In the genomic region with DNA sequence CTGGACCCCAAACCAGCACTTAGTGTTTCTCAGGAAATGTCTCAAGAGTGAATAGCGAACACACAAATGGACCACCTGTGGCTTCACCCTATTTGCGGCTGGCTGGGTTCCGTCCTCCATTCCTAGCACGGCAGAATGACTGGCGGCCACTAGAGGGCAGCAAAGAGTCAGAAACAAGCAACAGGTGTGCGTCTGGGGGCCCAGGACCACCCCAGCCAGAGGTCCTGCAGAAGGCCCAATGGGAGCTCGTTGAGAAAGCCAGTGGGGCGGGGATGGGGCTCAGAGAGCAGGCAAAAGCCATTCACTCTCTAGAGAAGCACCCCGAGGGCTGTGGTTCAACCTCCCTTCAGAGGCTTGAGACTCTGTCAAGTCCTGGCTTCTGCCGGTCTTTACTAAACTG, we compare ENCODE assay signal across 9 mouse cellular contexts.
DNase-seq lines count a peak whose midpoint lies in the region; ATAC-seq and TF ChIP-seq lines count a peak whose summit lies in the region.
"Had no signal": no experiment of that assay in that cellular context is flagged by ENCODE, and none has a peak within 500 bp of the region (broad histone marks: within the 10 kb centered on the region; RNA-seq: fewer than 3 reads in every experiment).

No protein-coding gene starts in this region.

- no peak for TF ChIP-seq POLR2A in olfactory bulb, adult 2 months (IDR thresholded peaks at IDR 0.05; ENCODE audit: insufficient read depth, low read depth, low read length)

- ATAC-seq in liver, embryonic 12.5 days: no peak
- no peak for ATAC-seq in liver, embryonic 11.5 days (replicated peaks; ENCODE audit: low FRiP score)

- H3K27ac ChIP-seq in liver, embryonic 12.5 days: no peak overlapping the region
- H3K27ac ChIP-seq in liver, embryonic 11.5 days (ENCODE audit: low read depth, low read length): no peak overlapping the region
- H3K27ac ChIP-seq in olfactory bulb, adult 2 months (ENCODE audit: insufficient read depth, low read depth, low read length): no peak overlapping the region
- H3K27ac ChIP-seq: embryonic facial prominence, embryonic 15.5 days had no signal

- H3K36me3 ChIP-seq in liver, embryonic 12.5 days: no peaks in the 10 kb centered on the region
- H3K36me3 ChIP-seq in liver, embryonic 11.5 days (ENCODE audit: control insufficient read depth, insufficient read depth, low read length): no peaks in the 10 kb centered on the region
- H3K36me3 ChIP-seq: embryonic facial prominence, embryonic 15.5 days had no signal

- no peak overlapping the region for H3K4me2 ChIP-seq in liver, embryonic 12.5 days
- H3K4me2 ChIP-seq in liver, embryonic 11.5 days: no peak overlapping the region
- H3K4me2 ChIP-seq: embryonic facial prominence, embryonic 15.5 days had no signal

- 7% methylated on average over 10 of the region's 10 CpGs for WGBS in liver, embryonic 12.5 days (ENCODE audit: insufficient replicate concordance)
- WGBS in liver, embryonic 11.5 days: 10% methylated on average over 10 of the region's 10 CpGs
- 5% methylated on average over 10 of the region's 10 CpGs for WGBS in olfactory bulb, adult 2 months

- TF ChIP-seq CTCF in olfactory bulb, adult 2 months (IDR thresholded peaks at IDR 0.05; ENCODE audit: insufficient read depth, low read depth, low read length): peak; percentile 81

- no peaks in the 10 kb centered on the region for H3K9me3 ChIP-seq in liver, embryonic 12.5 days (replicated peaks)
- no peaks in the 10 kb centered on the region for H3K9me3 ChIP-seq in liver, embryonic 11.5 days (ENCODE audit: control insufficient read depth, low read length)
- H3K9me3 ChIP-seq: embryonic facial prominence, embryonic 15.5 days had no signal

- H3K9ac ChIP-seq in liver, embryonic 12.5 days: no peak overlapping the region
- no peak overlapping the region for H3K9ac ChIP-seq in liver, embryonic 11.5 days (ENCODE audit: low read depth, low read length)
- H3K9ac ChIP-seq: embryonic facial prominence, embryonic 15.5 days had no signal

- no peak overlapping the region for H3K4me3 ChIP-seq in liver, embryonic 12.5 days
- no peak overlapping the region for H3K4me3 ChIP-seq in liver, embryonic 11.5 days (ENCODE audit: low read depth, low read length)
- H3K4me3 ChIP-seq in olfactory bulb, adult 2 months (ENCODE audit: insufficient read depth, low read depth, low read length): no peak overlapping the region
- H3K4me3 ChIP-seq: embryonic facial prominence, embryonic 15.5 days had no signal

- peaks cover 43% of the 10 kb centered on the region for H3K27me3 ChIP-seq in liver, embryonic 12.5 days (replicated peaks)
- H3K27me3 ChIP-seq in liver, embryonic 11.5 days (replicated peaks; ENCODE audit: control insufficient read depth, insufficient read depth, low read length): peaks cover 3% of the 10 kb centered on the region; the same call in 1 of the 2 replicates

- H3K4me1 ChIP-seq in liver, embryonic 12.5 days: no peaks in the 10 kb centered on the region
- no peaks in the 10 kb centered on the region for H3K4me1 ChIP-seq in liver, embryonic 11.5 days (replicated peaks; ENCODE audit: control insufficient read depth, insufficient read depth, low read length)
- H3K4me1 ChIP-seq in olfactory bulb, adult 2 months (ENCODE audit: control insufficient read depth, insufficient read depth, low read length): no peaks in the 10 kb centered on the region
- H3K4me1 ChIP-seq: embryonic facial prominence, embryonic 15.5 days had no signal

- peak; percentile 77 for DNase-seq in liver
- peak; percentile 89 to 93 for DNase-seq in cerebellum, postnatal 14 days
- DNase-seq in gastrocnemius, postnatal 10 days: peak; percentile 77
- DNase-seq in kidney, postnatal 10 days: peak; percentile 87
- peak; percentile 56 for DNase-seq in liver, embryonic 11.5 days (ENCODE audit: low spot score)
- peak; percentile 65 for DNase-seq in testis, postnatal 14 days (ENCODE audit: low spot score)
